Mouse (Mus musculus): ENCODE data around the gene Cabp4.

- TF ChIP-seq POLR2A (IDR thresholded peaks at IDR 0.05; ENCODE audit: insufficient read length, low read depth) (no peak), USF1 (IDR thresholded peaks at IDR 0.05; ENCODE audit: low read depth) (no peak), MYOG (IDR thresholded peaks at IDR 0.05; ENCODE audit: control insufficient read depth in 1 of 3, insufficient read depth in 1 of 3, insufficient read length in 2 of 3, low read depth in 2 of 3) (no peak), MAX (IDR thresholded peaks at IDR 0.05; ENCODE audit: low read depth) (no peak), E2F4 (IDR thresholded peaks at IDR 0.05; ENCODE audit: insufficient read depth) (no peak), POLR2AphosphoS2 (IDR thresholded peaks at IDR 0.05; ENCODE audit: insufficient read length, low read depth) (no peak), CEBPB (IDR thresholded peaks at IDR 0.05; ENCODE audit: insufficient read depth, poor library complexity, severe bottlenecking) (no peak), MYOD1 (IDR thresholded peaks at IDR 0.05; ENCODE audit: control insufficient read depth in 1 of 3, insufficient read length in 2 of 3, low read depth in 2 of 3) (no peak), TCF12 (IDR thresholded peaks at IDR 0.05; ENCODE audit: insufficient read depth, poor library complexity, severe bottlenecking) (no peak), TCF3 (IDR thresholded peaks at IDR 0.05; ENCODE audit: insufficient read length, low read depth) (no peak), SRF (IDR thresholded peaks at IDR 0.05; ENCODE audit: control insufficient read depth, insufficient read length, low read depth) (no peak), REST (IDR thresholded peaks at IDR 0.05; ENCODE audit: insufficient read depth, insufficient read length) (no peak)
Observed at GRCm38 (mm10) chr19:4155223-4156072, 11.6 kb upstream of the Cabp4 start.
